20 mouse cellular contexts compared by ENCODE assay signal in genomic region chr3:79989250-79989649, GRCm38 (mm10).
A peak's percentile ranks its signal among the peaks of the same experiment; 100 is the strongest.
DNase-seq lines count a peak whose midpoint lies in the region; ATAC-seq lines count a peak whose summit lies in the region.
"Had no signal": no experiment of that assay in that cellular context is flagged by ENCODE, and none has a peak within 500 bp of the region (broad histone marks: within the 10 kb centered on the region; RNA-seq: fewer than 3 reads in every experiment).

No protein-coding gene starts in this region.

- intact Hi-C loops in heart, postnatal 14 days (cut with DNase I): no loop called here

- H3K27ac ChIP-seq in heart, embryonic 12.5 days (ENCODE audit: poor library complexity, severe bottlenecking): peak overlapping the region; percentile 98
- H3K27ac ChIP-seq in heart, embryonic 16.5 days (ENCODE audit: low read length): peak overlapping the region; percentile 98
- H3K27ac ChIP-seq: left cerebral cortex, adult 2 months; liver, embryonic 12.5 days; midbrain, embryonic 12.5 days had no signal

- peaks cover 35% of the 10 kb centered on the region for H3K4me1 ChIP-seq in heart, embryonic 12.5 days (replicated peaks)
- peaks cover 29% of the 10 kb centered on the region for H3K4me1 ChIP-seq in heart, embryonic 16.5 days (ENCODE audit: control insufficient read depth, insufficient read depth, low read length)
- H3K4me1 ChIP-seq: midbrain, embryonic 12.5 days had no signal

- no peak overlapping the region for H3K4me2 ChIP-seq in heart, embryonic 12.5 days
- H3K4me2 ChIP-seq in heart, embryonic 16.5 days (ENCODE audit: low read depth, low read length): no peak overlapping the region
- H3K4me2 ChIP-seq: liver, embryonic 12.5 days; midbrain, embryonic 12.5 days had no signal

- no peaks in the 10 kb centered on the region for H3K36me3 ChIP-seq in heart, embryonic 12.5 days
- no peaks in the 10 kb centered on the region for H3K36me3 ChIP-seq in heart, embryonic 16.5 days (ENCODE audit: control insufficient read depth, insufficient read depth)
- H3K36me3 ChIP-seq: liver, embryonic 12.5 days; midbrain, embryonic 12.5 days had no signal

- ATAC-seq in heart, embryonic 12.5 days (ENCODE audit: insufficient number of reproducible peaks, low FRiP score): peak; percentile 36; the same call in 1 of the 2 replicates
- ATAC-seq in heart, embryonic 16.5 days (replicated peaks; ENCODE audit: extremely low read depth, insufficient read depth, low FRiP score): peak; percentile 56
- ATAC-seq: CD4-positive, CD25-positive, alpha-beta regulatory T cell, adult 4 months; forebrain, embryonic 14.5 days; hindbrain, embryonic 16.5 days; liver, embryonic 12.5 days had no signal

- WGBS in heart, embryonic 12.5 days: 31% methylated on average over 8 of the region's 8 CpGs
- 19% methylated on average over 8 of the region's 8 CpGs for WGBS in heart, embryonic 16.5 days

- H3K27me3 ChIP-seq in heart, embryonic 12.5 days (replicated peaks): no peaks in the 10 kb centered on the region
- H3K27me3 ChIP-seq in heart, embryonic 16.5 days (ENCODE audit: control insufficient read depth, insufficient read depth, low read length): no peaks in the 10 kb centered on the region
- H3K27me3 ChIP-seq: liver, embryonic 12.5 days; midbrain, embryonic 12.5 days had no signal

- DNase-seq in heart, postnatal 14 days: no peak
- DNase-seq in 3T3-L1 (ENCODE audit: low read depth, low spot score): peak; percentile 91
- peak; percentile 64 for DNase-seq in embryo, embryonic 10.5 days (ENCODE audit: low spot score)
- no peak for DNase-seq in cerebellum, adult 8-10 months
- no peak for DNase-seq in right cerebral cortex, postnatal 4 days
- DNase-seq in frontal cortex, postnatal 10 days (ENCODE audit: low spot score in 2 of 2): no peak
- DNase-seq: cerebellum, adult 11-12 months; gastrocnemius, postnatal 25 days; kidney, adult 18-20 months; lung, postnatal 36 days; thymus, postnatal 14 days had no signal

- H3K9ac ChIP-seq in heart, embryonic 12.5 days: peak overlapping the region; percentile 50; the same call in 1 of the 2 replicates
- peak overlapping the region; percentile 64 for H3K9ac ChIP-seq in heart, embryonic 16.5 days (ENCODE audit: low read length)
- H3K9ac ChIP-seq: liver, embryonic 12.5 days; midbrain, embryonic 12.5 days had no signal

- H3K9me3 ChIP-seq in heart, embryonic 12.5 days (replicated peaks): no peaks in the 10 kb centered on the region
- H3K9me3 ChIP-seq in heart, embryonic 16.5 days (replicated peaks; ENCODE audit: control insufficient read depth, low read length): no peaks in the 10 kb centered on the region
- H3K9me3 ChIP-seq: liver, embryonic 12.5 days; midbrain, embryonic 12.5 days had no signal

- no peak overlapping the region for H3K4me3 ChIP-seq in heart, embryonic 12.5 days
- no peak overlapping the region for H3K4me3 ChIP-seq in heart, embryonic 16.5 days (ENCODE audit: low read length)
- H3K4me3 ChIP-seq: left cerebral cortex, adult 2 months; liver, embryonic 12.5 days; midbrain, embryonic 12.5 days; myocyte had no signal

Comparison
In these comparisons a context has a peak if more than half of its experiments do, and no peak if none do; other contexts are left out.
1. DNase-seq: peak in 3T3-L1 (single experiment) and embryo, embryonic 10.5 days (single experiment); none in heart, postnatal 14 days (0 of 2), cerebellum, adult 8-10 months (single experiment), right cerebral cortex, postnatal 4 days (single experiment) and frontal cortex, postnatal 10 days (0 of 2).